Mouse (Mus musculus): Measurements from ENCODE around the gene Hsd17b14.

DNA sequence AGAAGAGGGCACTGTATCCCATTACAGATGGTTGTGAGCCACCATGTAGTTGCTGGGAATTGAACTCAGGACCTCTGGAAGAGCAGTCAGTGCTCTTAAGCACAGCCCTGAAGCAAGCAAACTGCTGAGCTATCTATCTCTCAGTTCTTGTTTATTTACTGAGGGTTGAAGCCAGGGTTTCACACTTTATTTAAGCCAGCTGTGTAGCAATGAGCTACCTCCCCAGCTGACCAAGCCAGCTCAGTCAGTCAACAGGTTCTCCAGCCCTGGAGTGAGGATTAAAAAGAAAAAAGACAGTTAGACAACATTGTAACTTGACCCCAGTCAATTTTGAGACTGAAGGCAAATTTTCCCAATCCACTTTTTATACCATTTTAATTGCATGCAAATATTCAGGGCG, 19.0 kb upstream of the Hsd17b14 start:
- TF ChIP-seq FLI1 (IDR thresholded peaks at IDR 0.05; ENCODE audit: low read length) (no peak), GATA1 (IDR thresholded peaks at IDR 0.05; ENCODE audit: borderline replicate concordance, low read length) (no peak)
